Mouse (Mus musculus) myocyte (in vitro differentiated cells): ENCODE measurements at regions not wholly inside any gene's neighbourhood (a gene's known extent, or its start where the extent isn't known, plus 50 kb on each side); places are given as distances from the start of the nearest gene placed in this dataset.

Experiments
- H3K27me3 ChIP-seq: one replicate; pipeline ENCODE4 v1.6.1; 2011; ENCODE audit not compliant: control insufficient read depth, insufficient read depth, insufficient read length
- H3K36me3 ChIP-seq: one replicate; pipeline ENCODE4 v1.6.1; 2011; ENCODE audit not compliant: control insufficient read depth, insufficient read depth
- H3K4me2 ChIP-seq: one replicate; pipeline ENCODE4 v1.6.1; 2011; ENCODE audit warnings: low read depth, control low read depth
- H3K4me3 ChIP-seq: one replicate; pipeline ENCODE4 v1.5.1; 2011; ENCODE audit warnings: mild to moderate bottlenecking, control low read depth, moderate library complexity
- H3K79me2 ChIP-seq: one replicate; pipeline ENCODE4 v1.6.1; 2011; ENCODE audit not compliant: control insufficient read depth, insufficient read depth
- H3ac ChIP-seq: one replicate; pipeline ENCODE4 v1.6.1; 2011; ENCODE audit not compliant: control insufficient read depth, insufficient read length
- CEBPB ChIP-seq: IDR thresholded peaks from 2 replicates; pipeline ENCODE4 v1.6.1; 2011; ENCODE audit warnings: mild to moderate bottlenecking, moderate library complexity; ENCODE audit not compliant: poor library complexity, insufficient read depth, severe bottlenecking
- E2F4 ChIP-seq: IDR thresholded peaks from one replicate; pipeline ENCODE4 v1.6.1; 2011; ENCODE audit warnings: mild to moderate bottlenecking, control low read depth, moderate library complexity; ENCODE audit not compliant: insufficient read depth
- MAX ChIP-seq: IDR thresholded peaks from one replicate; pipeline ENCODE4 v1.6.1; 2011; ENCODE audit warnings: low read depth, mild to moderate bottlenecking, control low read depth
- MYOD1 ChIP-seq, 3 experiments: IDR thresholded peaks; one replicate each; pipeline ENCODE4 v1.6.1; 2011; ENCODE audit warnings: control low read depth in 2 of 3, low read depth in 2 of 3, mild to moderate bottlenecking in 2 of 3, moderate library complexity in 1 of 3; ENCODE audit not compliant: insufficient read length in 2 of 3, control insufficient read depth in 1 of 3
- MYOG ChIP-seq, 3 experiments: IDR thresholded peaks; one replicate each; pipeline ENCODE4 v1.6.1; 2011; ENCODE audit warnings: control low read depth in 2 of 3, low read depth in 2 of 3, mild to moderate bottlenecking in 2 of 3; ENCODE audit not compliant: insufficient read length in 2 of 3, control insufficient read depth in 1 of 3, insufficient read depth in 1 of 3
- POLR2A ChIP-seq: IDR thresholded peaks from one replicate; pipeline ENCODE4 v1.6.1; 2011; ENCODE audit warnings: low read depth, mild to moderate bottlenecking, control low read depth, moderate library complexity; ENCODE audit not compliant: insufficient read length
- POLR2AphosphoS2 ChIP-seq: IDR thresholded peaks from one replicate; pipeline ENCODE4 v1.6.1; 2011; ENCODE audit warnings: low read depth, control low read depth; ENCODE audit not compliant: insufficient read length
- REST ChIP-seq: IDR thresholded peaks from one replicate; pipeline ENCODE4 v1.6.1; 2011; ENCODE audit warnings: mild to moderate bottlenecking, control low read depth, moderate library complexity; ENCODE audit not compliant: insufficient read depth, insufficient read length
- SRF ChIP-seq: IDR thresholded peaks from one replicate; pipeline ENCODE4 v1.6.1; 2011; ENCODE audit warnings: low read depth; ENCODE audit not compliant: control insufficient read depth, insufficient read length
- TCF12 ChIP-seq: IDR thresholded peaks from one replicate; pipeline ENCODE4 v1.6.1; 2011; ENCODE audit warnings: mild to moderate bottlenecking, control low read depth; ENCODE audit not compliant: poor library complexity, insufficient read depth, severe bottlenecking
- TCF3 ChIP-seq: IDR thresholded peaks from one replicate; pipeline ENCODE4 v1.6.1; 2011; ENCODE audit warnings: low read depth, control low read depth; ENCODE audit not compliant: insufficient read length
- USF1 ChIP-seq: IDR thresholded peaks from one replicate; pipeline ENCODE4 v1.6.1; 2011; ENCODE audit warnings: low read depth, mild to moderate bottlenecking, control low read depth, moderate library complexity

DNA sequence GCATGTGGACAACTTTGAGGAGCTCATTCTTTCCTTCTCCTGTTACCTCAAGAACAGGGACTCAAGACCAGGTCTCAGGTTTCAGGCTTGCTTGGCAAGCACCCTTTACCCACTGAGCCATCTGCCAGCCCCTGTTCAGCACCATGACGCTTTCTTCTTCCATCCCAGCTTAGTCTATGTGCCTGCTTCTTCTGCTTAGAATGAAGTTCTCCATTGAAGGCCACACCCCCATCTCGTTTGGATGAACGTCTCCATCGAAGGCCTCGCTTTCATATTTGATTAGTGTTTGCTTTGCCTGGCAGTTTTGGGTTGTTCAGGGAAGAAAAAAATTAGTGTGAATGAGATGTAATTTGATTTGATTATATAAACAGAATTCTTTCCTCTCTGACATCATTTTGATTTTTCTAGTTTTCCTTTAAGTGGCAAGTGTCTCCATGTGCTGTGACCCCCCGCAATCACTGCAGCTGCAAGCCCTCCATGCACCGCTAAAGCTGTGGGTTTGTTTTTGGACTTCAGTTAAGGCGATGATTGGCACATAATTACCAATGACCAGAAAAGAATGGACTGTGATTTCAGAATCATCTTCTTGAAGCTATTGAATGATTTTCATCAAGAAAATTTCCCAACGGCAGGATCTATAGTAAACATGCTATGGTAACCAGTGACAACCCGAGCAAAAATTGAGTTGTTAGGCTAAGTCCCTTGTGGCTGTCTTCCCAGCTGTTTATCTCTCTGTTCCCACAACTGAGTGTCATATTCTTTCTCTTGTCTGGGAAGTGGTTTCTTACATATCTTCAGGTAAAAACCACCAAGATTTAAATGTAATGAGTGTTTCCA lies 106.4 kb upstream of the D1Pas1 start:
- Histone ChIP-seq H3K4me3 (no peak overlapping the region), H3K27me3 (no peaks in the 10 kb centered on the region), H3K79me2 (no peaks in the 10 kb centered on the region), H3K36me3 (no peaks in the 10 kb centered on the region), H3ac (no peak overlapping the region), H3K4me2 (no peak overlapping the region)
- TF ChIP-seq REST (no peak), POLR2AphosphoS2 (no peak), CEBPB (no peak), TCF12 (no peak), TCF3 (no peak), MYOD1 (IDR thresholded peaks at IDR 0.05; ENCODE audit: control insufficient read depth in 1 of 3, insufficient read length in 2 of 3, low read depth in 2 of 3) (no peak), E2F4 (no peak)

GRCm38 (mm10) chr1:186858285-186858684 lies 108.9 kb upstream of the D1Pas1 start:
- Histone ChIP-seq H3K36me3 (no peaks in the 10 kb centered on the region), H3K4me3 (no peak overlapping the region), H3K27me3 (no peaks in the 10 kb centered on the region), H3K79me2 (no peaks in the 10 kb centered on the region), H3ac (no peak overlapping the region), H3K4me2 (no peak overlapping the region)
- TF ChIP-seq MYOG (IDR thresholded peaks at IDR 0.05; ENCODE audit: control insufficient read depth in 1 of 3, insufficient read depth in 1 of 3, insufficient read length in 2 of 3, low read depth in 2 of 3), result no peak
- TF ChIP-seq USF1, result no peak
- no peak for TF ChIP-seq MYOD1 (IDR thresholded peaks at IDR 0.05; ENCODE audit: control insufficient read depth in 1 of 3, insufficient read length in 2 of 3, low read depth in 2 of 3)

DNA sequence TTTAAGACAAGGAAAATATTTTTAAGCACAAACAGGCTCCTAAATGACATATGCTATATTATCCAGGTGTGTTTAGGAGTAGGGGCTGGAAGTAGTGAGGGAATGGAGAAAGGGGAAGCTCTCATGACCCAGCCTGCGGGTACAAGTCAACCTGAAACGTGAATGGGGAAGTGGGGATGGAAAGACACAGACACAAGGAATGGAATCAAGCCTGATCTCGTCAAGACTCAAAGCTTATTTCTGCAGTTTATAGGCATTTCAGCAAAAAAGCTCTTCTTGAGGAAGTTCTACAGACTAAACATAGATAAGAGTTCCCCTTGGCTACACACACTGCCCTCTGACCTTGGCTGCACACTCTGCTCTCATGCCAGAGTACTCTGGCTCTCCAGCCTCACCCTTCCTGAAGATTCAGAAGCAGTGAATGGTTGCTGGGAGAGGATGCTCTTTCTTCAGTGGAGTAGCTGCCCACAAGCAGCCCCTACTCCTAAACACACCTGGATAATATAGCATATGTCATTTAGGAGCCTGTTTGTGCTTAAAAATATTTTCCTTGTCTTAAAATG lies 106.4 kb upstream of the Rrp15 start:
- Histone ChIP-seq H3ac (no peak overlapping the region), H3K36me3 (no peaks in the 10 kb centered on the region), H3K4me2 (no peak overlapping the region), H3K79me2 (no peaks in the 10 kb centered on the region), H3K27me3 (no peaks in the 10 kb centered on the region), H3K4me3 (no peak overlapping the region)
- TF ChIP-seq TCF3 (no peak), MAX (no peak), CEBPB (no peak), TCF12 (no peak), REST (no peak), USF1 (no peak), SRF (no peak), POLR2A (no peak), POLR2AphosphoS2 (no peak), E2F4 (no peak), MYOD1 (IDR thresholded peaks at IDR 0.05; ENCODE audit: control insufficient read depth in 1 of 3, insufficient read length in 2 of 3, low read depth in 2 of 3) (no peak), MYOG (IDR thresholded peaks at IDR 0.05; ENCODE audit: control insufficient read depth in 1 of 3, insufficient read depth in 1 of 3, insufficient read length in 2 of 3, low read depth in 2 of 3) (no peak)

- Histone ChIP-seq H3K79me2 (no peaks in the 10 kb centered on the region), H3K27me3 (no peaks in the 10 kb centered on the region), H3K4me2 (no peak overlapping the region), H3K36me3 (no peaks in the 10 kb centered on the region), H3ac (no peak overlapping the region), H3K4me3 (no peak overlapping the region)
- TF ChIP-seq TCF3, result no peak
- no peak for TF ChIP-seq REST
- no peak for TF ChIP-seq POLR2A
- TF ChIP-seq USF1, result no peak
- no peak for TF ChIP-seq E2F4
- no peak for TF ChIP-seq MAX
- no peak for TF ChIP-seq MYOG (IDR thresholded peaks at IDR 0.05; ENCODE audit: control insufficient read depth in 1 of 3, insufficient read depth in 1 of 3, insufficient read length in 2 of 3, low read depth in 2 of 3)
- no peak for TF ChIP-seq CEBPB
- no peak for TF ChIP-seq TCF12
- TF ChIP-seq MYOD1 (IDR thresholded peaks at IDR 0.05; ENCODE audit: control insufficient read depth in 1 of 3, insufficient read length in 2 of 3, low read depth in 2 of 3), result no peak
- no peak for TF ChIP-seq POLR2AphosphoS2
- no peak for TF ChIP-seq SRF
Observed at GRCm38 (mm10) chr1:186845256-186845655, 96.1 kb upstream of the Rrp15 start.
